Comparison of ENCODE assay signal across 35 mouse cellular contexts in genomic region chr8:51910351-51910750, GRCm38 (mm10).
"Had no signal": no experiment of that assay in that cellular context is flagged by ENCODE, and none has a peak within 500 bp of the region (broad histone marks: within the 10 kb centered on the region; RNA-seq: fewer than 3 reads in every experiment).

No protein-coding gene starts in this region.

- H3K36me3 ChIP-seq: heart, embryonic 10.5 days; heart, embryonic 12.5 days; heart, embryonic 13.5 days; heart, embryonic 15.5 days; hindbrain, embryonic 10.5 days; hindbrain, embryonic 12.5 days; hindbrain, embryonic 13.5 days; hindbrain, embryonic 15.5 days; intestine, embryonic 15.5 days; kidney, embryonic 15.5 days had no signal

- H3K27me3 ChIP-seq: heart, embryonic 12.5 days; heart, embryonic 13.5 days; heart, embryonic 15.5 days; hindbrain, embryonic 12.5 days; hindbrain, embryonic 13.5 days; hindbrain, embryonic 15.5 days; intestine, embryonic 15.5 days; kidney, embryonic 15.5 days had no signal

- ATAC-seq: hindbrain, embryonic 16.5 days; hindbrain, postnatal 0 days; inflammation-experienced regulatory T-cells, adult 6 months; intestine, embryonic 15.5 days; intestine, embryonic 16.5 days; intestine, postnatal 0 days had no signal

- H3K4me1 ChIP-seq: heart, embryonic 10.5 days; heart, embryonic 12.5 days; heart, embryonic 13.5 days; heart, embryonic 15.5 days; hindbrain, embryonic 10.5 days; hindbrain, embryonic 12.5 days; hindbrain, embryonic 13.5 days; hindbrain, embryonic 15.5 days; intestine, embryonic 15.5 days; kidney, embryonic 15.5 days had no signal

- H3K9ac ChIP-seq: heart, embryonic 12.5 days; heart, embryonic 13.5 days; heart, embryonic 15.5 days; hindbrain, embryonic 12.5 days; hindbrain, embryonic 13.5 days; hindbrain, embryonic 14.5 days; hindbrain, embryonic 15.5 days; intestine, embryonic 15.5 days; kidney, embryonic 15.5 days had no signal

- H3K4me3 ChIP-seq: heart, embryonic 10.5 days; heart, embryonic 12.5 days; heart, embryonic 13.5 days; heart, embryonic 15.5 days; hindbrain, embryonic 10.5 days; hindbrain, embryonic 12.5 days; hindbrain, embryonic 13.5 days; hindbrain, embryonic 15.5 days; intestine, embryonic 15.5 days; kidney, embryonic 15.5 days; layer of hippocampus, adult 2 months had no signal

- DNase-seq: heart, postnatal 10 days; heart, postnatal 14 days; heart, postnatal 36 days; heart, postnatal 4 days; kidney, adult 11 months; kidney, adult 18-20 months; kidney, adult 2 months; kidney, adult 8-10 months; kidney, adult 9 months; kidney, postnatal 10 days; kidney, postnatal 14 days; kidney, postnatal 25 days; kidney, postnatal 36 days; kidney, postnatal 4 days; layer of hippocampus, adult 9-11 months; layer of hippocampus, postnatal 36 days had no signal

- H3K27ac ChIP-seq: heart, embryonic 10.5 days; heart, embryonic 13.5 days; heart, embryonic 15.5 days; hindbrain, embryonic 10.5 days; hindbrain, embryonic 12.5 days; hindbrain, embryonic 13.5 days; hindbrain, embryonic 14.5 days; hindbrain, embryonic 15.5 days; hindbrain, postnatal 0 days; intestine, embryonic 15.5 days; kidney, embryonic 15.5 days; kidney, postnatal 0 days; layer of hippocampus, adult 2 months had no signal

- H3K9me3 ChIP-seq: heart, embryonic 10.5 days; heart, embryonic 12.5 days; heart, embryonic 13.5 days; hindbrain, embryonic 10.5 days; hindbrain, embryonic 12.5 days; hindbrain, embryonic 13.5 days; hindbrain, embryonic 15.5 days; intestine, embryonic 15.5 days; kidney, embryonic 15.5 days had no signal

- H3K4me2 ChIP-seq: heart, embryonic 11.5 days; heart, embryonic 12.5 days; heart, embryonic 13.5 days; heart, embryonic 15.5 days; hindbrain, embryonic 12.5 days; hindbrain, embryonic 13.5 days; hindbrain, embryonic 14.5 days; hindbrain, embryonic 15.5 days; intestine, embryonic 15.5 days; kidney, embryonic 15.5 days had no signal
